Mouse (Mus musculus): ENCODE results near the gene Snd1.
"Not testable (repeated sequence)": the region's sequence is repeated elsewhere in the genome, so short reads cannot be mapped to it uniquely, and the experiment has no call there.

Gene Snd1

GRCm38 (mm10) chr6:28482711-28483315 lies 7.9 kb downstream of the Snd1 start:
- DNase-seq (ENCODE audit: low read depth in 1 of 2, low spot score in 2 of 2) = no peak

GRCm38 (mm10) chr6:28486008-28486407 lies 11.1 kb downstream of the Snd1 start:
- DNase-seq (ENCODE audit: low read depth in 1 of 2, low spot score in 2 of 2) = no peak

GRCm38 (mm10) chr6:28486471-28486870 lies 11.5 kb downstream of the Snd1 start:
- no peak for DNase-seq (ENCODE audit: low read depth in 1 of 2, low spot score in 2 of 2)

GRCm38 (mm10) chr6:28486905-28487304 lies 12.0 kb downstream of the Snd1 start:
- DNase-seq (ENCODE audit: low read depth in 1 of 2, low spot score in 2 of 2) = no peak

- no peak for DNase-seq (ENCODE audit: low read depth in 1 of 2, low spot score in 2 of 2)
Measured at GRCm38 (mm10) chr6:28488204-28488851, 13.4 kb downstream of the Snd1 start.

GRCm38 (mm10) chr6:28490612-28491011 lies 15.7 kb downstream of the Snd1 start:
- DNase-seq (ENCODE audit: low read depth in 1 of 2, low spot score in 2 of 2) = no peak

GRCm38 (mm10) chr6:28491198-28491597 lies 16.3 kb downstream of the Snd1 start:
- DNase-seq (ENCODE audit: low read depth in 1 of 2, low spot score in 2 of 2) = no peak

GRCm38 (mm10) chr6:28497837-28498236 lies 22.9 kb downstream of the Snd1 start:
- no peak for DNase-seq (ENCODE audit: low read depth in 1 of 2, low spot score in 2 of 2)

- DNase-seq (ENCODE audit: low read depth in 1 of 2, low spot score in 2 of 2) = no peak
Measured at GRCm38 (mm10) chr6:28502576-28502975, 27.6 kb downstream of the Snd1 start.

- DNase-seq (ENCODE audit: low read depth in 1 of 2, low spot score in 2 of 2) = no peak
Measured at GRCm38 (mm10) chr6:28503148-28503547, 28.2 kb downstream of the Snd1 start.

GRCm38 (mm10) chr6:28504611-28505010 lies 29.7 kb downstream of the Snd1 start:
- no peak for DNase-seq (ENCODE audit: low read depth in 1 of 2, low spot score in 2 of 2)

- DNase-seq (ENCODE audit: low read depth in 1 of 2, low spot score in 2 of 2) = no peak
Measured at GRCm38 (mm10) chr6:28507759-28508158, 32.8 kb downstream of the Snd1 start.

- DNase-seq (ENCODE audit: low read depth in 1 of 2, low spot score in 2 of 2) = no peak
Measured at GRCm38 (mm10) chr6:28514195-28514594, 39.3 kb downstream of the Snd1 start.

- no peak for DNase-seq (ENCODE audit: low read depth in 1 of 2, low spot score in 2 of 2)
Measured at GRCm38 (mm10) chr6:28514830-28515350, 40.0 kb downstream of the Snd1 start.

GRCm38 (mm10) chr6:28516618-28517017 lies 41.7 kb downstream of the Snd1 start:
- no peak for DNase-seq (ENCODE audit: low read depth in 1 of 2, low spot score in 2 of 2)

GRCm38 (mm10) chr6:28517050-28517449 lies 42.1 kb downstream of the Snd1 start:
- no peak for DNase-seq (ENCODE audit: low read depth in 1 of 2, low spot score in 2 of 2)

GRCm38 (mm10) chr6:28519426-28519825 lies 44.5 kb downstream of the Snd1 start:
- DNase-seq (ENCODE audit: low read depth in 1 of 2, low spot score in 2 of 2) = no peak

GRCm38 (mm10) chr6:28520787-28521186 lies 45.8 kb downstream of the Snd1 start:
- not testable (repeated sequence) for DNase-seq (ENCODE audit: low read depth in 1 of 2, low spot score in 2 of 2)

- no peak for DNase-seq (ENCODE audit: low read depth in 1 of 2, low spot score in 2 of 2)
Measured at GRCm38 (mm10) chr6:28521416-28521815, 46.5 kb downstream of the Snd1 start.

- no peak for DNase-seq (ENCODE audit: low read depth in 1 of 2, low spot score in 2 of 2)
Measured at GRCm38 (mm10) chr6:28525589-28525988, 50.6 kb downstream of the Snd1 start.

- DNase-seq (ENCODE audit: low read depth in 1 of 2, low spot score in 2 of 2) = no peak
Measured at GRCm38 (mm10) chr6:28527459-28527858, 52.5 kb downstream of the Snd1 start.

GRCm38 (mm10) chr6:28528208-28528607 lies 53.3 kb downstream of the Snd1 start:
- DNase-seq (ENCODE audit: low read depth in 1 of 2, low spot score in 2 of 2) = no peak

- DNase-seq (ENCODE audit: low read depth in 1 of 2, low spot score in 2 of 2) = no peak
Measured at GRCm38 (mm10) chr6:28536464-28536863, 61.5 kb downstream of the Snd1 start.
